Mouse (Mus musculus) midbrain, postnatal 0 days (tissue): ENCODE results near the gene Cacna1i. TPM values are rescaled to one million over a fixed set of nuclear protein-coding genes. Genes with fewer than 3 reads are reported as not detected.
A peak's percentile ranks its signal among the peaks of the same experiment; 100 is the strongest.

Experiments
- ATAC-seq: fragments of 200-750 bp; cut with Nextera tagmentation; 2 replicates; pipeline ENCODE4 v1.8.0; 2017; ENCODE audit warnings: moderate number of reproducible peaks, mild to moderate bottlenecking, moderate TSS enrichment, moderate library complexity; ENCODE audit not compliant: low FRiP score
- DNase-seq: peaks from one replicate; pipeline ENCODE4 v3.0.0-alpha.2; 2015; ENCODE audit warnings: low spot score
- H3K27ac ChIP-seq: fragments of 300-500 bp; sonication (generic); 2 replicates; pipeline ENCODE4 v1.5.1; 2014; ENCODE audit warnings: low read depth, mild to moderate bottlenecking, low read length, mixed read lengths
- H3K27me3 ChIP-seq: fragments of 300-500 bp; sonication (generic); 2 replicates; pipeline ENCODE4 v1.6.1; 2014; ENCODE audit warnings: low read length, control low read depth, mixed read lengths; ENCODE audit not compliant: insufficient read depth
- H3K36me3 ChIP-seq: fragments of 300-500 bp; sonication (generic); 2 replicates; pipeline ENCODE4 v1.6.1; 2014; ENCODE audit warnings: low read length, control low read depth, mixed read lengths; ENCODE audit not compliant: insufficient read depth
- H3K4me1 ChIP-seq: fragments of 300-500 bp; sonication (generic); 2 replicates; pipeline ENCODE4 v1.6.1; 2014; ENCODE audit warnings: mild to moderate bottlenecking, control low read depth, antibody characterized with exemption, low read length, mixed read lengths; ENCODE audit not compliant: insufficient read depth
- H3K4me2 ChIP-seq: fragments of 300-500 bp; sonication (generic); 2 replicates; pipeline ENCODE4 v1.6.1; 2014; ENCODE audit warnings: low read depth, mild to moderate bottlenecking, low read length, mixed read lengths; ENCODE audit not compliant: poor library complexity, severe bottlenecking
- H3K4me3 ChIP-seq: fragments of 300-500 bp; sonication (generic); 2 replicates; pipeline ENCODE4 v1.5.1; 2014; ENCODE audit warnings: low read depth, mild to moderate bottlenecking, low read length, moderate library complexity
- H3K9ac ChIP-seq: fragments of 300-500 bp; sonication (generic); replicated peaks from 2 replicates; pipeline ENCODE4 v1.6.1; 2014; ENCODE audit warnings: mild to moderate bottlenecking, low read length, moderate library complexity, mixed read lengths; ENCODE audit not compliant: poor library complexity, severe bottlenecking
- H3K9me3 ChIP-seq: fragments of 300-500 bp; sonication (generic); 2 replicates; pipeline ENCODE4 v1.6.1; 2016; ENCODE audit warnings: low read length, control low read depth
- CTCF ChIP-seq: IDR thresholded peaks from 2 replicates; pipeline ENCODE4 v1.5.1; 2016; ENCODE audit warnings: antibody characterized with exemption, mild to moderate bottlenecking
- WGBS: fragments of 180-500 bp; shearing (Covaris S2); extraction: QIAGEN DNeasy Blood & Tissue Kit; methylation state at CpG from one replicate; pipeline ENCODE4 v1.1.7; 2014; 5-methylcytosine and 5-hydroxymethylcytosine counted together
- polyA plus RNA-seq: library from polyadenylated mRNA; unstranded; fragments of >200 nt; fragmentation: Nextera tagmentation; extraction: Ambion mirVana; gene quantifications from 2 replicates; pipeline ENCODE4 v1.2.1, GENCODE M21; 2015
- total RNA-seq: library from RNA; depleted of rRNA; stranded (reverse); fragments of >200 nt; gene quantifications from 2 replicates; pipeline ENCODE4 v1.2.3, GENCODE M21; 2014

Cacna1i gene
- total and polyA plus RNA-seq, 2 experiments from 2014 or later: 1.1 to 14.6 TPM

DNA sequence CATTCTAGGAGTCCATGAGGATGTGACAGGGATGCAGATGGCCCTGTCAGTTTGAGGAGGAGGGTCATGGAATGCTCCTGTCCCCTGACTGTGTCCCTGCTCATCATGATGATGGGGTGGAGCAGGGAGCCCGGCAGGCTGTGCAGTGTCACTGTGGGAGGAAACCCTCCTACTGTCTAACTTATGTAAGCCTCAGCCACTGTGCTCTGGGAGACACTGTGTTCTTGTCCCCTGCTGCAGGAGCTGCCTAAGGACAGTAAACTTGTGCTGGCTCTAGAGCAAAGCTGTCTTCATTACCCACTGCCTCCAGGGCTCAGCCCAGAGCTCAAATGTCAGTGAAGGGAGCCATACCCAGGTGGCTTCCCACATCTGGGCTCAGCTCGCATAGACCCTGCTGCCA lies 131.1 kb downstream of the Cacna1i start:
- H3K4me2 ChIP-seq: no peak overlapping the region
- DNase-seq (no peak), ATAC-seq (no peak)
- TF ChIP-seq CTCF: no peak
- WGBS: 77% methylated on average over 2 of the region's 2 CpGs
- H3K9me3 ChIP-seq: no peaks in the 10 kb centered on the region
- H3K36me3 ChIP-seq: no peaks in the 10 kb centered on the region
- H3K4me1 ChIP-seq: no peaks in the 10 kb centered on the region
- H3K27ac ChIP-seq: no peak overlapping the region
- no peaks in the 10 kb centered on the region for H3K27me3 ChIP-seq
- no peak overlapping the region for H3K4me3 ChIP-seq
- no peak overlapping the region for H3K9ac ChIP-seq

DNA sequence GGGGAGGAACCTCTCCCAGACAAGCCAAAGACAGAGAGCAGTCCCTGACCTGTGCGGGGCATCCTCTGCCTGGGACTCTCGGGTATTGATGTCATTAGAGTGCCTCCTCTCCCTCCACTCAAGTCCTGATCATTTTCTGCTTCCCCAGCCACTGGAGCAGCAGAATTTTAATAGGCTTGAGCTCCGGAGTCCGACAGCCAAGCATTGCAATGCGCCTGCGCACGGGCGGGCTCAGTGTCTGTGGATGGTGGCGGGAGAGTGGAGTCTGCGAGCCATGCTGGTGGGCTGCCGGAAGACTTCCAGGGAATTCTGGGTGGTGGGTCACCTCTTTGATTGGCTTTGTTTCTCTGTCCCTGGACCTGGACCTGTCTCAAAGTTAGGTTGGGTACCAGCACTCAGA lies 143.3 kb downstream of the Cacna1i start:
- no peak overlapping the region for H3K9ac ChIP-seq
- H3K4me3 ChIP-seq: no peak overlapping the region
- DNase-seq: peak; percentile 55
- TF ChIP-seq CTCF: no peak
- no peaks in the 10 kb centered on the region for H3K36me3 ChIP-seq
- H3K4me2 ChIP-seq: peak overlapping the region; percentile 13; the same call in 1 of the 2 replicates
- WGBS: 58% methylated on average over 11 of the region's 11 CpGs
- no peaks in the 10 kb centered on the region; the same call in 1 of the 2 replicates for H3K4me1 ChIP-seq
- H3K9me3 ChIP-seq: no peaks in the 10 kb centered on the region
- H3K27me3 ChIP-seq: no peaks in the 10 kb centered on the region
- ATAC-seq: no peak
- H3K27ac ChIP-seq: no peak overlapping the region

DNA sequence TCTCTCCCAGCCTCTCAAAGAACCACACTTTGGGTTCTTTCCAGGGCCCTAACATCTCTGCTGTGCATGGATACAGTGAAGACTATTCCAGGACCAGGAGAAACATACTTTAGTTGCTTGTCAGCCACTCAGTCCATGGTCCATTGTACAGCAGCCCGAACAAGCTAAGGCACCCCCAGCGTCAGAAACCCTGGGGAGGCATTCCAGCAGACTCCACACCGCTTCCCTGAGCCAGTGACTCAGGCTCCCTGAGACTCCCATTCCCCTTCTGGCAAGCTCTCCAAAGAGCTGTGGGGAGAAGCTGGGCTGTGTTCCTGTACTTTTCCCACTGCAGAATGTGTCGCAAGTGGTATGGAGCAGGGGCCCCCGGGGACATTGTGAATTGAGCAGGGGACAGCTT lies 149.9 kb downstream of the Cacna1i start:
- 68% methylated on average over 5 of the region's 5 CpGs for WGBS
- no peaks in the 10 kb centered on the region for H3K9me3 ChIP-seq
- no peaks in the 10 kb centered on the region; the same call in 1 of the 2 replicates for H3K4me1 ChIP-seq
- no peak overlapping the region for H3K9ac ChIP-seq
- TF ChIP-seq CTCF: no peak
- no peak overlapping the region for H3K27ac ChIP-seq
- no peaks in the 10 kb centered on the region for H3K27me3 ChIP-seq
- no peaks in the 10 kb centered on the region for H3K36me3 ChIP-seq
- H3K4me2 ChIP-seq: no peak overlapping the region
- H3K4me3 ChIP-seq: no peak overlapping the region
- ATAC-seq (no peak), DNase-seq (no peak)

DNA sequence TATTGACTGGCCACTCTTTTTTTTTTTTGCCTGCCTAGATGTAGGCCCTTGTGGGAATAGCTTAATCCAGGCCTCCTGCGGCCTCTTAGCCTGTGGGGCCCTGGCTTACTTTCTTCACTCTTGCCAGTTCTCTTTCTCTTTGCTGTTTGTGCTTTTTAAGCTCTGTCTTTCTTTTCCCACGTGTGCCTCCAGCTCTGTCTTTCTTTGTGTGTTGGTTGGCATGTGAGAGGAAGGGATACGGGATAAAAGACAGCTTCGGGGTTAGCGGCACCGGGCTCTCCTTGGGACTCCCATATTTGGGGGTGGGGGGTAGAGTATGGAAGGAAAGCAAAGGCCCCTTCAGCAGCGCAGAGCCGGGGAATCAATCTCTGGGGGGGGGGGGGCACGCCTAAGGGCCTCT lies 151.0 kb downstream of the Cacna1i start:
- no peak overlapping the region for H3K4me2 ChIP-seq
- H3K27me3 ChIP-seq: no peaks in the 10 kb centered on the region
- H3K27ac ChIP-seq: no peak overlapping the region
- WGBS: 40% methylated on average over 9 of the region's 9 CpGs
- no peak overlapping the region for H3K9ac ChIP-seq
- no peak for DNase-seq
- H3K9me3 ChIP-seq: no peaks in the 10 kb centered on the region
- H3K36me3 ChIP-seq: no peaks in the 10 kb centered on the region
- H3K4me1 ChIP-seq: no peaks in the 10 kb centered on the region; the same call in 1 of the 2 replicates
- no peak overlapping the region for H3K4me3 ChIP-seq
- no peak for ATAC-seq
- no peak for TF ChIP-seq CTCF

DNA sequence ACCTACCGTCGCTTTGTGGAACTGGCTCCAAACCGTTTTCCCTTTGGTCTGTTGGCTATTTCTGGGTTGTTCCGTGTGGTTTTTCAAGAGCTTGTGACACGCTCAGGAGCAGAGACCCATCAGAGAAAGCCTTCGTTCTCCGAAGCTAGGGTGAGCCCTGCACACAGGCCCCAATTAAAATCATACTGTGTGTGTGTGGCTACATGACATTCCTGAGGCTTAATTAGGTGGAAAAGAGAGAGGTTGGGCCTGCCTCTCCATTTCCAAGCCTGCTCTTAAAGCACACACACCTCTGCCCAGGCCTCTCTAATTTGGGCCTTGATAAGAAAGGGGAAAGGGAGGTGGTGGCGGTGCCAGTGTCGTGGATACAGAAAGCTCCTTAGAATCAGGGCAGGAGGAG lies 151.4 kb downstream of the Cacna1i start:
- 64% methylated on average over 9 of the region's 9 CpGs for WGBS
- Histone ChIP-seq H3K27me3 (no peaks in the 10 kb centered on the region), H3K9ac (no peak overlapping the region), H3K4me3 (no peak overlapping the region), H3K36me3 (no peaks in the 10 kb centered on the region), H3K4me2 (no peak overlapping the region), H3K4me1 (no peaks in the 10 kb centered on the region; the same call in 1 of the 2 replicates), H3K9me3 (no peaks in the 10 kb centered on the region), H3K27ac (no peak overlapping the region)
- TF ChIP-seq CTCF: no peak
- ATAC-seq (no peak), DNase-seq (no peak)

DNA sequence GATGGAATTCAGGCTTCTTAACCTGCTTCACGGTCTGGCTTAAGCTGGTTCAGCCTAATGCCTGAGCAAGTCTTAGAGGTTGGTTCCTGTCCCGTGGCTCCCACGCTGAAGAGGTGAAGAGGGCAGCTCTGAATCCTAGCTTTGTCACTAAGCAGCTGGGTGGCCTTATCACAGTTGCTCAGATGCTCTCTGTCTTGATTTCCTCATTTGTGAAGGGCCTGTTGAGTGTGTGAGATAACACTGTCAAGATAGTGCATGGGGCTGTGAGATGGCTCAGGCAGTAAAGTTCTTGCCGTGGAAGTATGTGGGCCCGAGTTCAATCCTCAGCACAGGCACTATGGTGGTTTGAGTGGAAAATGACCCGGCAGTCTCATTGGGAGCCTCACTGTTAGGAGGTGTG lies 153.2 kb downstream of the Cacna1i start:
- 81% methylated on average over 6 of the region's 6 CpGs for WGBS
- no peak overlapping the region for H3K27ac ChIP-seq
- H3K36me3 ChIP-seq: no peaks in the 10 kb centered on the region
- no peak for TF ChIP-seq CTCF
- H3K27me3 ChIP-seq: no peaks in the 10 kb centered on the region
- H3K4me1 ChIP-seq: no peaks in the 10 kb centered on the region; the same call in 1 of the 2 replicates
- H3K9ac ChIP-seq: no peak overlapping the region
- no peak overlapping the region for H3K4me2 ChIP-seq
- DNase-seq (no peak), ATAC-seq (no peak)
- H3K4me3 ChIP-seq: no peak overlapping the region
- no peaks in the 10 kb centered on the region for H3K9me3 ChIP-seq
